Mouse (Mus musculus) midbrain, postnatal 0 days (tissue): Measurements from ENCODE around the gene Oscar. TPM values are rescaled to one million over a fixed set of nuclear protein-coding genes. Genes with fewer than 3 reads are reported as not detected.
"Not testable (repeated sequence)": the region's sequence is repeated elsewhere in the genome, so short reads cannot be mapped to it uniquely, and the experiment has no call there.

Source experiments
- ATAC-seq: fragments of 200-750 bp; cut with Nextera tagmentation; 2 replicates; pipeline ENCODE4 v1.8.0; 2017; ENCODE audit warnings: moderate number of reproducible peaks, mild to moderate bottlenecking, moderate TSS enrichment, moderate library complexity; ENCODE audit not compliant: low FRiP score
- DNase-seq: peaks from one replicate; pipeline ENCODE4 v3.0.0-alpha.2; 2015; ENCODE audit warnings: low spot score
- H3K27ac ChIP-seq: fragments of 300-500 bp; sonication (generic); 2 replicates; pipeline ENCODE4 v1.5.1; 2014; ENCODE audit warnings: low read depth, mild to moderate bottlenecking, low read length, mixed read lengths
- H3K27me3 ChIP-seq: fragments of 300-500 bp; sonication (generic); 2 replicates; pipeline ENCODE4 v1.6.1; 2014; ENCODE audit warnings: low read length, control low read depth, mixed read lengths; ENCODE audit not compliant: insufficient read depth
- H3K36me3 ChIP-seq: fragments of 300-500 bp; sonication (generic); 2 replicates; pipeline ENCODE4 v1.6.1; 2014; ENCODE audit warnings: low read length, control low read depth, mixed read lengths; ENCODE audit not compliant: insufficient read depth
- H3K4me1 ChIP-seq: fragments of 300-500 bp; sonication (generic); 2 replicates; pipeline ENCODE4 v1.6.1; 2014; ENCODE audit warnings: mild to moderate bottlenecking, control low read depth, antibody characterized with exemption, low read length, mixed read lengths; ENCODE audit not compliant: insufficient read depth
- H3K4me2 ChIP-seq: fragments of 300-500 bp; sonication (generic); 2 replicates; pipeline ENCODE4 v1.6.1; 2014; ENCODE audit warnings: low read depth, mild to moderate bottlenecking, low read length, mixed read lengths; ENCODE audit not compliant: poor library complexity, severe bottlenecking
- H3K4me3 ChIP-seq: fragments of 300-500 bp; sonication (generic); 2 replicates; pipeline ENCODE4 v1.5.1; 2014; ENCODE audit warnings: low read depth, mild to moderate bottlenecking, low read length, moderate library complexity
- H3K9ac ChIP-seq: fragments of 300-500 bp; sonication (generic); replicated peaks from 2 replicates; pipeline ENCODE4 v1.6.1; 2014; ENCODE audit warnings: mild to moderate bottlenecking, low read length, moderate library complexity, mixed read lengths; ENCODE audit not compliant: poor library complexity, severe bottlenecking
- H3K9me3 ChIP-seq: fragments of 300-500 bp; sonication (generic); 2 replicates; pipeline ENCODE4 v1.6.1; 2016; ENCODE audit warnings: low read length, control low read depth
- CTCF ChIP-seq: IDR thresholded peaks from 2 replicates; pipeline ENCODE4 v1.5.1; 2016; ENCODE audit warnings: antibody characterized with exemption, mild to moderate bottlenecking
- WGBS: fragments of 180-500 bp; shearing (Covaris S2); extraction: QIAGEN DNeasy Blood & Tissue Kit; methylation state at CpG from one replicate; pipeline ENCODE4 v1.1.7; 2014; 5-methylcytosine and 5-hydroxymethylcytosine counted together
- polyA plus RNA-seq: library from polyadenylated mRNA; unstranded; fragments of >200 nt; fragmentation: Nextera tagmentation; extraction: Ambion mirVana; gene quantifications from 2 replicates; pipeline ENCODE4 v1.2.1, GENCODE M21; 2015
- total RNA-seq: library from RNA; depleted of rRNA; stranded (reverse); fragments of >200 nt; gene quantifications from 2 replicates; pipeline ENCODE4 v1.2.3, GENCODE M21; 2014

Gene Oscar
- total and polyA plus RNA-seq, 2 experiments from 2014 or later, result 0.55 to 0.77 TPM

- DNase-seq (peak; percentile 6), ATAC-seq (no peak)
- Histone ChIP-seq H3K4me2 (no peak overlapping the region), H3K9me3 (no peaks in the 10 kb centered on the region), H3K9ac (no peak overlapping the region), H3K4me3 (no peak overlapping the region), H3K27ac (no peak overlapping the region), H3K27me3 (no peaks in the 10 kb centered on the region), H3K4me1 (no peaks in the 10 kb centered on the region), H3K36me3 (no peaks in the 10 kb centered on the region)
- 63% methylated on average over 2 of the region's 2 CpGs for WGBS
- no peak for TF ChIP-seq CTCF
Observed at GRCm38 (mm10) chr7:3580029-3580428, 35.9 kb downstream of the Oscar start.

DNA sequence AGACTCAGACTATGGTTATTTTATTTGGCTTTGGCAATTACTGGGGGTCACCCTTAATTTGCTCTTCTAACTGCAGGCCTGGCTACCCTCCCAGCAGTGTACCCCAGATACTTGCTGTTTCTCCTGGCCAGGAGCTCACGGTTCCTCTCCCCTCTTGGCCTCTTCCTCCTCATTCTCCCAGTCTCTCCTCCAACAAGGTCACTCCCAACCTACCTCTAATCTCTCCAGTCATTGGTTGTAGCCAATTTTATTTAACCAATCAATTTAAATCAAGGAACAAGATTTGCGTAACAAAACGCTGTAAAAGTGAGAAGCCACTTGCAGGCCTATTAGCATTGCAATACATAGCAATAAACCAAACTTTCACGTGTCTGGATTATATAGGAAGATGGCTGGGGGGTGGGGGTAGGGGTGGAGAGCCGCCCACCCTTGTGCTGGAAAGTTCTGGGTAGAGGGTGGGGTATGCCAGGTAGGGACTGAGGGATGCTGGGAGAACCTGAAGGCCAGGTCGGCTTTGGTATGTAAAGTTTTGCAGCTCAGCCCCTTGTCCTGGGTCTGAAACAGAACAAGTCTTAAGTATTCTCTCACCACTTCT lies 36.9 kb downstream of the Oscar start:
- no peak for DNase-seq
- Histone ChIP-seq H3K9me3 (no peaks in the 10 kb centered on the region), H3K4me3 (no peak overlapping the region), H3K4me2 (no peak overlapping the region), H3K27me3 (no peaks in the 10 kb centered on the region), H3K4me1 (no peaks in the 10 kb centered on the region), H3K27ac (no peak overlapping the region), H3K36me3 (no peaks in the 10 kb centered on the region), H3K9ac (no peak overlapping the region)
- no peak for TF ChIP-seq CTCF
- no peak for ATAC-seq
- 71% methylated on average over 6 of the region's 6 CpGs for WGBS

DNA sequence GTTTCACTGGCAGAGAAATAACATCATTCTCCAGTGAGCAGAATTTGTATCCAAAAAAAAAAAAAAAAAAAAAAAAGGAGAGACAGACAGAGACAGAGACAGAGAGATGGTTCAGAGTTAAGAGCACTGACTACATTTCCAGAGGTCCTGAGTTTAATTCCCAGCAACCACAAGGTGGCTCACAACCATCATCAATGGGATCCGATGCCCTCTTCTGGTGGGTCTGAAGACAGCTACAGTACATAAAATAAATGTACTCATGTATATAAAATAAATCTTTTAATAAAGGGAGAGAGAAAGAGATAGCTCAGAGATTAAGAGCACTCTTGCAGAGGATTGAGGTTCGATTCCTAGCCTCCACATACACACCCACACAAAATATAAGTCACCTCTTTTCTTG lies 37.8 kb downstream of the Oscar start:
- Histone ChIP-seq H3K4me2 (no peak overlapping the region), H3K4me1 (no peaks in the 10 kb centered on the region), H3K27me3 (no peaks in the 10 kb centered on the region), H3K27ac (no peak overlapping the region), H3K9ac (no peak overlapping the region), H3K36me3 (no peaks in the 10 kb centered on the region), H3K9me3 (no peaks in the 10 kb centered on the region), H3K4me3 (no peak overlapping the region)
- TF ChIP-seq CTCF, result no peak
- ATAC-seq (no peak), DNase-seq (no peak)
- WGBS, result 80% methylated on average over 2 of the region's 2 CpGs

DNA sequence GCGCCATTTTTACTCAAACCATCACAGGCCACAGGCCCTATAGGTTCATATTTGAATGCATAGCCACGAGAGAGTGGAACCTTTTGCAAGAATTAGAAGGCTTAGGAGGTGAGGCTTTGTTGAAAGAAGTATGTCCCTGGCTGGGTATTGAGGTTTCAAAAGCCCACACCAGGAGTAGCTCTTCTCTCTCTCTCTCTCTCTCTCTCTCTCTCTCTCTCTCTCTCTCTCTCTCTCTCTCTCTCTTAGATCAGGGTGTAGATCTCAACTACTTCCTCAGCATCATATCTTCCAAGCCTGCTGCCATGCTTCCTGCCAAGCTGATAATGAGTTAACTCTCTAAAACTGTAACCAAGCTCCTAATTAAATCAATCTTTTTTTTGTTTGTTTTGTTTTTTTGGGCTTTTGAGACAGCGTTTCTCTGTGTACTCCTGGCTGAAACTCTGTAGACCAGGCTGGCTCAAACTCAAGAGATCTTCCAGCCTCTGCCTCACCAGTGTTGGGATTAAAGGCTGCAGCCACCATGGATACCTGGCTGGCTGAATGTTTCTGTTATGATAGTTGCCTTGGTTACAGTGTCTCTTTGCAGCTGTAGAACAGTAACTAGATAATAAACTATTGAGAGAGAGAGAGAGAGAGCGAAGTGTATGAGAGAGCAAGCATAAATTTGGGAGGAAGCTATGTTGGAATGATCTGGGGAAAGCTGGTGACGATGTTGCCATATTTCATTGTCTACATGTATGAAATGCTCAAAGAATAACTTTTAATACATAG lies 39.4 kb downstream of the Oscar start:
- Histone ChIP-seq H3K4me3 (no peak overlapping the region), H3K4me1 (no peaks in the 10 kb centered on the region), H3K9me3 (no peaks in the 10 kb centered on the region), H3K9ac (no peak overlapping the region), H3K27ac (no peak overlapping the region), H3K4me2 (no peak overlapping the region), H3K27me3 (no peaks in the 10 kb centered on the region), H3K36me3 (no peaks in the 10 kb centered on the region)
- WGBS, result 74% methylated on average over 5 of the region's 5 CpGs
- no peak for ATAC-seq
- DNase-seq, result no peak
- no peak for TF ChIP-seq CTCF

- DNase-seq (no peak), ATAC-seq (no peak)
- Histone ChIP-seq H3K4me3 (no peak overlapping the region), H3K9me3 (no peaks in the 10 kb centered on the region), H3K4me1 (no peaks in the 10 kb centered on the region), H3K9ac (no peak overlapping the region), H3K27ac (no peak overlapping the region), H3K4me2 (no peak overlapping the region), H3K36me3 (no peaks in the 10 kb centered on the region), H3K27me3 (no peaks in the 10 kb centered on the region)
- TF ChIP-seq CTCF, result peak; percentile 20; the same call in 1 of the 2 replicates
- 71% methylated on average over 5 of the region's 5 CpGs for WGBS
Observed at GRCm38 (mm10) chr7:3574216-3574615, 41.7 kb downstream of the Oscar start.

GRCm38 (mm10) chr7:3571847-3572246 lies 44.1 kb downstream of the Oscar start:
- H3K4me1 ChIP-seq, result no peaks in the 10 kb centered on the region
- no peak for ATAC-seq
- H3K4me2 ChIP-seq, result no peak overlapping the region
- no peaks in the 10 kb centered on the region for H3K9me3 ChIP-seq
- no peaks in the 10 kb centered on the region for H3K36me3 ChIP-seq
- no peak overlapping the region for H3K27ac ChIP-seq
- WGBS, result 79% methylated on average over 1 of the region's 1 CpGs
- TF ChIP-seq CTCF, result no peak
- no peaks in the 10 kb centered on the region for H3K27me3 ChIP-seq
- no peak overlapping the region for H3K4me3 ChIP-seq
- H3K9ac ChIP-seq, result no peak overlapping the region
- DNase-seq, result no peak

DNA sequence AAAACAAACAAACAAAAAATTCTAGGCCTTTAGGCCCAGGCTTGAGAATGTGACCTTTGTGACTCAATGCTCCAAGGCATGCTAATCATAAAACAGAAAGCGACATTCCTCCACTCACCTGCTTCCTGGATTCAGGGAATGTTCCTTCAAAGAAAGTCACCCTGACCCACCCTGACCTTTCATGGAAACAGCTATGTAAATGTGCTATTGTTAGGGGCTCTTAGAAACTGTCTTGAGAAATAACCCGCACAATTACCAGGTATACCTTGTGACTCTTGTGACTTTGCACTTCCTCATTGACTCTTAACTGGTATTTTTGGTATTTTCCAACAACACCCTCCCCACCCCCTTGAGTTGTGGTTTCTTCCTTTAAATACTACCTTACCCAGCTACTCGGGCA lies 45.4 kb downstream of the Oscar start:
- not testable (repeated sequence) for H3K4me1 ChIP-seq, H3K36me3 ChIP-seq
- WGBS, result 91% methylated on average over 3 of the region's 3 CpGs

More for the DNA sequence above, 45.4 kb downstream of the Oscar start:
- not testable (repeated sequence) for H3K4me2 ChIP-seq, H3K27me3 ChIP-seq, ATAC-seq, H3K4me3 ChIP-seq, H3K27ac ChIP-seq, DNase-seq, H3K9ac ChIP-seq, H3K9me3 ChIP-seq
